Mouse (Mus musculus) stomach, postnatal 0 days (tissue): Measurements from ENCODE around the gene Birc7. TPM values are rescaled to one million over a fixed set of nuclear protein-coding genes. Genes with fewer than 3 reads are reported as not detected.

Experiments
- ATAC-seq: fragments of 200-750 bp; cut with Nextera tagmentation; 2 replicates; pipeline ENCODE4 v1.8.0; 2017; ENCODE audit not compliant: low FRiP score, low TSS enrichment
- DNase-seq: peaks from one replicate; pipeline ENCODE4 v3.0.0-alpha.2; 2016; ENCODE audit warnings: low spot score
- H3K27ac ChIP-seq: fragments of 300-500 bp; sonication (generic); replicated peaks from 2 replicates; pipeline ENCODE4 v1.5.1; 2014; ENCODE audit warnings: mild to moderate bottlenecking, control low read depth
- H3K27me3 ChIP-seq: fragments of 300-500 bp; sonication (generic); 2 replicates; pipeline ENCODE4 v1.6.1; 2014; ENCODE audit warnings: low read length; ENCODE audit not compliant: control insufficient read depth, insufficient read depth
- H3K36me3 ChIP-seq: fragments of 300-500 bp; sonication (generic); 2 replicates; pipeline ENCODE4 v1.6.1; 2014; ENCODE audit warnings: low read length, mixed read lengths; ENCODE audit not compliant: control insufficient read depth, insufficient read depth
- H3K4me1 ChIP-seq: fragments of 300-500 bp; sonication (generic); replicated peaks from 2 replicates; pipeline ENCODE4 v1.6.1; 2014; ENCODE audit warnings: antibody characterized with exemption; ENCODE audit not compliant: control insufficient read depth, insufficient read depth
- H3K4me2 ChIP-seq: fragments of 300-500 bp; sonication (generic); replicated peaks from 2 replicates; pipeline ENCODE4 v1.6.1; 2014; ENCODE audit warnings: low read depth, mild to moderate bottlenecking, control low read depth, moderate library complexity
- H3K4me3 ChIP-seq: fragments of 300-500 bp; sonication (generic); 2 replicates; pipeline ENCODE4 v1.5.1; 2014; ENCODE audit warnings: low read depth, low read length, control low read depth
- H3K9ac ChIP-seq: fragments of 300-500 bp; sonication (generic); 2 replicates; pipeline ENCODE4 v1.6.1; 2014; ENCODE audit warnings: mild to moderate bottlenecking, low read length, control low read depth, mixed read lengths
- H3K9me3 ChIP-seq: fragments of 300-500 bp; sonication (generic); 2 replicates; pipeline ENCODE4 v1.6.1; 2016; ENCODE audit warnings: low read length; ENCODE audit not compliant: control insufficient read depth
- CTCF ChIP-seq: IDR thresholded peaks from 2 replicates; pipeline ENCODE4 v1.5.1; 2016; ENCODE audit warnings: antibody characterized with exemption, low read depth, mild to moderate bottlenecking, moderate library complexity
- EP300 ChIP-seq: optimal IDR thresholded peaks from 2 replicates; pipeline ENCODE3; 2016; ENCODE audit warnings: antibody characterized with exemption
- WGBS: fragments of 180-500 bp; shearing (Covaris S2); extraction: QIAGEN DNeasy Blood & Tissue Kit; methylation state at CpG from one replicate; pipeline ENCODE4 v1.1.7; 2014; 5-methylcytosine and 5-hydroxymethylcytosine counted together
- polyA plus RNA-seq: library from polyadenylated mRNA; unstranded; fragments of >200 nt; fragmentation: Nextera tagmentation; extraction: Ambion mirVana; gene quantifications from 2 replicates; pipeline ENCODE4 v1.2.1, GENCODE M21; 2015

The Birc7 gene
- polyA plus RNA-seq, 1 experiment from 2014 or later, result 0.06 TPM

GRCm38 (mm10) chr2:180890422-180891074, 38.3 kb upstream of the Birc7 start:
- Histone ChIP-seq H3K9ac (no peak overlapping the region), H3K27ac (no peak overlapping the region), H3K27me3 (peaks cover 40% of the 10 kb centered on the region; the same call in 1 of the 2 replicates), H3K4me2 (no peak overlapping the region), H3K9me3 (no peaks in the 10 kb centered on the region), H3K4me1 (peaks cover 8% of the 10 kb centered on the region; the same call in 1 of the 2 replicates), H3K36me3 (no peaks in the 10 kb centered on the region), H3K4me3 (no peak overlapping the region)
- DNase-seq (no peak), ATAC-seq (no peak)
- TF ChIP-seq EP300 (no peak), CTCF (no peak)
- 1% methylated on average over 27 of the region's 29 CpGs for WGBS

- TF ChIP-seq CTCF (no peak), EP300 (no peak)
- DNase-seq, result no peak
- H3K4me3 ChIP-seq, result no peak overlapping the region
Measured at GRCm38 (mm10) chr2:180891075-180891834, 37.6 kb upstream of the Birc7 start.

GRCm38 (mm10) chr2:180891835-180892323, 36.9 kb upstream of the Birc7 start:
- ATAC-seq (no peak), DNase-seq (no peak)
- no peak overlapping the region for H3K27ac ChIP-seq
- no peak overlapping the region for H3K4me3 ChIP-seq
- H3K4me1 ChIP-seq, result peaks cover 8% of the 10 kb centered on the region; the same call in 1 of the 2 replicates
- H3K4me2 ChIP-seq, result no peak overlapping the region
- no peak overlapping the region for H3K9ac ChIP-seq
- no peaks in the 10 kb centered on the region for H3K9me3 ChIP-seq
- H3K36me3 ChIP-seq, result no peaks in the 10 kb centered on the region
- peaks cover 40% of the 10 kb centered on the region; the same call in 1 of the 2 replicates for H3K27me3 ChIP-seq
- 11% methylated on average over 9 of the region's 9 CpGs for WGBS
- TF ChIP-seq CTCF (no peak), EP300 (no peak)

More at GRCm38 (mm10) chr2:180891075-180891834, 37.6 kb upstream of the Birc7 start:
- no peak overlapping the region for H3K27ac ChIP-seq
- ATAC-seq, result no peak
- WGBS, result 1% methylated on average over 36 of the region's 37 CpGs
- peaks cover 40% of the 10 kb centered on the region; the same call in 1 of the 2 replicates for H3K27me3 ChIP-seq
- H3K36me3 ChIP-seq, result no peaks in the 10 kb centered on the region
- H3K9ac ChIP-seq, result no peak overlapping the region
- H3K4me1 ChIP-seq, result peaks cover 8% of the 10 kb centered on the region; the same call in 1 of the 2 replicates
- no peak overlapping the region for H3K4me2 ChIP-seq
- no peaks in the 10 kb centered on the region for H3K9me3 ChIP-seq

GRCm38 (mm10) chr2:180892841-180893521, 35.8 kb upstream of the Birc7 start:
- Histone ChIP-seq H3K9ac (no peak overlapping the region), H3K4me1 (peaks cover 8% of the 10 kb centered on the region; the same call in 1 of the 2 replicates), H3K9me3 (no peaks in the 10 kb centered on the region), H3K4me3 (peak overlapping the region; percentile 40), H3K4me2 (peak overlapping the region; percentile 71), H3K27ac (no peak overlapping the region), H3K27me3 (peaks cover 40% of the 10 kb centered on the region; the same call in 1 of the 2 replicates), H3K36me3 (no peaks in the 10 kb centered on the region)
- DNase-seq (no peak), ATAC-seq (peak; percentile 17; the same call in 1 of the 2 replicates)
- no peak for TF ChIP-seq EP300
- no peak for TF ChIP-seq CTCF
- WGBS, result under 1% methylated on average over 92 of the region's 97 CpGs

- DNase-seq (no peak), ATAC-seq (no peak)
- WGBS, result 0% methylated on average over 37 of the region's 50 CpGs
- Histone ChIP-seq H3K4me2 (peak overlapping the region; percentile 71), H3K27ac (no peak overlapping the region), H3K27me3 (peaks cover 40% of the 10 kb centered on the region; the same call in 1 of the 2 replicates), H3K9me3 (no peaks in the 10 kb centered on the region), H3K9ac (no peak overlapping the region), H3K36me3 (no peaks in the 10 kb centered on the region), H3K4me1 (peaks cover 8% of the 10 kb centered on the region; the same call in 1 of the 2 replicates), H3K4me3 (peak overlapping the region; percentile 40)
- TF ChIP-seq EP300, result no peak
- TF ChIP-seq CTCF, result no peak
Measured at GRCm38 (mm10) chr2:180893537-180894028, 35.2 kb upstream of the Birc7 start.
